Mouse (Mus musculus): ENCODE results near the gene Tmbim6. TPM values are rescaled to one million over a fixed set of nuclear protein-coding genes. Genes with fewer than 3 reads are reported as not detected.

Gene Tmbim6
- polyA plus RNA-seq, 1 experiment, result 399 TPM

GRCm38 (mm10) chr15:99396462-99396861 is 3.8 kb downstream of the Tmbim6 start:
- peaks cover 13% of the 10 kb centered on the region for H3K4me1 ChIP-seq (ENCODE audit: control insufficient read depth, insufficient read depth, low read length)
- no peak overlapping the region for H3K4me3 ChIP-seq (ENCODE audit: insufficient read depth, low read length)
- TF ChIP-seq POLR2A (IDR thresholded peaks at IDR 0.05; ENCODE audit: extremely low read depth, insufficient read depth, low read length) (no peak), CTCF (IDR thresholded peaks at IDR 0.05; ENCODE audit: extremely low read depth, insufficient read depth, low read length) (no peak)
- H3K27ac ChIP-seq (ENCODE audit: insufficient read depth, low read length), result no peak overlapping the region

- Histone ChIP-seq H3K27ac (ENCODE audit: insufficient read depth, low read length) (no peak overlapping the region), H3K4me1 (ENCODE audit: control insufficient read depth, insufficient read depth, low read length) (peaks cover 13% of the 10 kb centered on the region), H3K4me3 (ENCODE audit: insufficient read depth, low read length) (no peak overlapping the region)
- TF ChIP-seq CTCF (IDR thresholded peaks at IDR 0.05; ENCODE audit: extremely low read depth, insufficient read depth, low read length), result no peak
- TF ChIP-seq POLR2A (IDR thresholded peaks at IDR 0.05; ENCODE audit: extremely low read depth, insufficient read depth, low read length), result no peak
Observed at GRCm38 (mm10) chr15:99396875-99397274, 4.2 kb downstream of the Tmbim6 start.

GRCm38 (mm10) chr15:99397622-99398021 is 4.9 kb downstream of the Tmbim6 start:
- H3K4me3 ChIP-seq (ENCODE audit: insufficient read depth, low read length), result no peak overlapping the region
- peaks cover 13% of the 10 kb centered on the region for H3K4me1 ChIP-seq (ENCODE audit: control insufficient read depth, insufficient read depth, low read length)
- no peak overlapping the region for H3K27ac ChIP-seq (ENCODE audit: insufficient read depth, low read length)
- TF ChIP-seq CTCF (IDR thresholded peaks at IDR 0.05; ENCODE audit: extremely low read depth, insufficient read depth, low read length), result no peak
- no peak for TF ChIP-seq POLR2A (IDR thresholded peaks at IDR 0.05; ENCODE audit: extremely low read depth, insufficient read depth, low read length)

GRCm38 (mm10) chr15:99399503-99400245 is 7.0 kb downstream of the Tmbim6 start:
- TF ChIP-seq CTCF (IDR thresholded peaks at IDR 0.05; ENCODE audit: extremely low read depth, insufficient read depth, low read length), result no peak
- TF ChIP-seq POLR2A (IDR thresholded peaks at IDR 0.05; ENCODE audit: extremely low read depth, insufficient read depth, low read length), result no peak
- H3K4me1 ChIP-seq (ENCODE audit: control insufficient read depth, insufficient read depth, low read length), result peaks cover 13% of the 10 kb centered on the region
- no peak overlapping the region for H3K27ac ChIP-seq (ENCODE audit: insufficient read depth, low read length)
- H3K4me3 ChIP-seq (ENCODE audit: insufficient read depth, low read length), result no peak overlapping the region

GRCm38 (mm10) chr15:99400602-99401001 is 7.9 kb downstream of the Tmbim6 start:
- no peak overlapping the region for H3K4me3 ChIP-seq (ENCODE audit: insufficient read depth, low read length)
- H3K4me1 ChIP-seq (ENCODE audit: control insufficient read depth, insufficient read depth, low read length), result peaks cover 7% of the 10 kb centered on the region

GRCm38 (mm10) chr15:99403159-99403889 is 10.6 kb downstream of the Tmbim6 start:
- Histone ChIP-seq H3K4me3 (ENCODE audit: insufficient read depth, low read length) (no peak overlapping the region), H3K27ac (ENCODE audit: insufficient read depth, low read length) (no peak overlapping the region), H3K4me1 (ENCODE audit: control insufficient read depth, insufficient read depth, low read length) (peaks cover 7% of the 10 kb centered on the region)
- TF ChIP-seq POLR2A (IDR thresholded peaks at IDR 0.05; ENCODE audit: extremely low read depth, insufficient read depth, low read length) (no peak), CTCF (IDR thresholded peaks at IDR 0.05; ENCODE audit: extremely low read depth, insufficient read depth, low read length) (no peak)

More at GRCm38 (mm10) chr15:99400602-99401001, 7.9 kb downstream of the Tmbim6 start:
- no peak for TF ChIP-seq CTCF (IDR thresholded peaks at IDR 0.05; ENCODE audit: extremely low read depth, insufficient read depth, low read length)
- TF ChIP-seq POLR2A (IDR thresholded peaks at IDR 0.05; ENCODE audit: extremely low read depth, insufficient read depth, low read length), result no peak
- H3K27ac ChIP-seq (ENCODE audit: insufficient read depth, low read length), result no peak overlapping the region

- H3K4me1 ChIP-seq (ENCODE audit: control insufficient read depth, insufficient read depth, low read length), result no peaks in the 10 kb centered on the region
- no peak overlapping the region for H3K27ac ChIP-seq (ENCODE audit: insufficient read depth, low read length)
- no peak overlapping the region for H3K4me3 ChIP-seq (ENCODE audit: insufficient read depth, low read length)
- TF ChIP-seq POLR2A (IDR thresholded peaks at IDR 0.05; ENCODE audit: extremely low read depth, insufficient read depth, low read length) (no peak), CTCF (IDR thresholded peaks at IDR 0.05; ENCODE audit: extremely low read depth, insufficient read depth, low read length) (no peak)
Observed at GRCm38 (mm10) chr15:99405150-99405549, 12.5 kb downstream of the Tmbim6 start.

- Histone ChIP-seq H3K27ac (ENCODE audit: insufficient read depth, low read length) (no peak overlapping the region), H3K4me3 (ENCODE audit: insufficient read depth, low read length) (no peak overlapping the region), H3K4me1 (ENCODE audit: control insufficient read depth, insufficient read depth, low read length) (no peaks in the 10 kb centered on the region)
- TF ChIP-seq POLR2A (IDR thresholded peaks at IDR 0.05; ENCODE audit: extremely low read depth, insufficient read depth, low read length) (no peak), CTCF (IDR thresholded peaks at IDR 0.05; ENCODE audit: extremely low read depth, insufficient read depth, low read length) (no peak)
Observed at GRCm38 (mm10) chr15:99406986-99407570, 14.4 kb downstream of the Tmbim6 start.

GRCm38 (mm10) chr15:99408845-99409244 is 16.2 kb downstream of the Tmbim6 start:
- no peak for TF ChIP-seq POLR2A (IDR thresholded peaks at IDR 0.05; ENCODE audit: extremely low read depth, insufficient read depth, low read length)
- no peak for TF ChIP-seq CTCF (IDR thresholded peaks at IDR 0.05; ENCODE audit: extremely low read depth, insufficient read depth, low read length)
- Histone ChIP-seq H3K4me1 (ENCODE audit: control insufficient read depth, insufficient read depth, low read length) (no peaks in the 10 kb centered on the region), H3K4me3 (ENCODE audit: insufficient read depth, low read length) (no peak overlapping the region), H3K27ac (ENCODE audit: insufficient read depth, low read length) (no peak overlapping the region)
